Mouse (Mus musculus): ENCODE measurements around the gene Thsd4.

DNA sequence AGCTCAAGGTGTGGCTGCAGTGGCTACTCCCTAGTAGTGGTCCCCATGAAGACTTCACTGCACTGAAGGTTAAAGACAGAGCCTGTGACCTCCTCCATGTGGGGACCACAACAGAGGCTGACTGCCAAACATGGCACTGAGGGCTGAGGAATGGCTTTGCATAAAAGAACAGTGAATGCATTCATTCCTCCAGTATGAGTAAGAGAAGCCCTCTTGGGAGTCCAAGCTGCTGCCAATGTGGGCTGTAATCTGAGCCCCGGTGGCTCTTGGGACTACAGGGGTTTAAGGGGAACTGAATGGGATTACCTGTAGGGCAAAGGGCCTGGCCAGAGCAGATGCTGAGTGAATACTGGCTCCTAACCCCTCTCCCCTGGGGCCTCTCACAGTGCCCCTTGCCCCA is 114.5 kb downstream of the Thsd4 start:
- TF ChIP-seq POLR2A (IDR thresholded peaks at IDR 0.05; ENCODE audit: low read depth, low read length) (no peak), CTCF (conservative IDR thresholded peaks at IDR 0.05; ENCODE audit: insufficient read depth, insufficient read length, low read depth, low read length) (no peak)
